Comparison of ENCODE assay signal across 9 mouse cellular contexts in the genomic region with DNA sequence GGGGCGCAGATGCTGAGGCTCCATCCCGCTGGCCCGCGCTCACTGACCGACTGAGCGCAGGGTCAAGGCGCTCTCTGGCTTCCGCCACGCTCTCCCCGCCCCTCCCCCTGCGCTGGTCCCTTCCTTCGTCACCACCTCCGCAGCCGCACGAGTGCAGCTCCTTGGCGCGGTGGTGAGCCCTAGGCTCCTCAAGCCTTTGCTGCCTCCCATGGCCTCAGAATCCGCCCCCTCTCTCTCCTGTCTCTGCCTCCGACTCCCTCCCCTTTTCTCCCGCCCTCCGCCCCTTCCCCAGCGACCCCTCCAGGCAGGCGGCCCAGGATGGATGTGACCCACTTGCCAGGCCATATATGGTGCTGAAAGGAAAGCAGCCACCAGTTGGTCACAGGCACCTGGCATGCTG. TPM values are rescaled to one million over a fixed set of nuclear protein-coding genes. Genes with fewer than 3 reads are reported as not detected.
DNase-seq lines count a peak whose midpoint lies in the region; ATAC-seq and TF ChIP-seq lines count a peak whose summit lies in the region.
"Not testable (repeated sequence)": the region's sequence is repeated elsewhere in the genome, so short reads cannot be mapped to it uniquely, and the experiment has no call there.
"Had no signal": no experiment of that assay in that cellular context is flagged by ENCODE, and none has a peak within 500 bp of the region (broad histone marks: within the 10 kb centered on the region; RNA-seq: fewer than 3 reads in every experiment).

A gene (minus strand): TSS at position 111 of the 400 bp plus-strand sequence.

- ATAC-seq in hindbrain, embryonic 11.5 days (ENCODE audit: low FRiP score); liver, embryonic 13.5 days (ENCODE audit: low read depth): not testable (repeated sequence)

- 0 out of 2 replicates have a peak within 1 kb of the TSS, but pooled peaks have one; percentile 23 for H3K9ac ChIP-seq in hindbrain, embryonic 11.5 days (ENCODE audit: low read depth, low read length)
- H3K9ac ChIP-seq in liver, embryonic 13.5 days: not testable (repeated sequence)

- TF ChIP-seq CTCF in gastrocnemius, adult 2 months (IDR thresholded peaks at IDR 0.05): not testable (repeated sequence)

- peak within 1 kb of the TSS; percentile 69 for H3K4me2 ChIP-seq in hindbrain, embryonic 11.5 days (replicated peaks; ENCODE audit: low read depth, low read length)
- peak within 1 kb of the TSS; percentile 51 for H3K4me2 ChIP-seq in liver, embryonic 13.5 days

- WGBS in hindbrain, embryonic 11.5 days: 9% methylated on average over 8 of the region's 23 CpGs
- WGBS in liver, embryonic 13.5 days (ENCODE audit: insufficient replicate concordance): 4% methylated on average over 13 of the region's 23 CpGs

- peak within 1 kb of the TSS; percentile 69 for H3K4me3 ChIP-seq in gastrocnemius, adult 2 months
- H3K4me3 ChIP-seq in hindbrain, embryonic 11.5 days (ENCODE audit: low read depth, low read length): peak within 1 kb of the TSS; percentile 38
- peak within 1 kb of the TSS; percentile 28 for H3K4me3 ChIP-seq in liver, embryonic 13.5 days (replicated peaks)

- DNase-seq in adrenal gland, adult (ENCODE audit: inconsistent age in 2 of 2, low spot score in 1 of 2): peak; percentile 29 to 58
- DNase-seq in embryo, embryonic 10 days (ENCODE audit: low spot score): peak; percentile 21
- DNase-seq in gastrocnemius, adult 2 months: peak; percentile 26
- peak; percentile 39 for DNase-seq in hindbrain, embryonic 11.5 days (ENCODE audit: low spot score)
- peak; percentile 5 to 54 for DNase-seq in kidney, postnatal 36 days
- DNase-seq in liver, embryonic 13.5 days: not testable (repeated sequence)
- DNase-seq in neural tube, embryonic 10.5 days (ENCODE audit: extremely low spot score, low spot score): peak; percentile 47
- peak; percentile 41 for DNase-seq in testis, postnatal 10 days (ENCODE audit: low spot score)

- intact Hi-C loops in gastrocnemius, adult 2 months (cut with DNase I): not testable (repeated sequence)

- H3K36me3 ChIP-seq in hindbrain, embryonic 11.5 days (ENCODE audit: control insufficient read depth, insufficient read depth, low read length); liver, embryonic 13.5 days: not testable (repeated sequence)

- not testable (repeated sequence) for H3K9me3 ChIP-seq in hindbrain, embryonic 11.5 days (ENCODE audit: control insufficient read depth, low read length); liver, embryonic 13.5 days (replicated peaks)

- H3K27me3 ChIP-seq in hindbrain, embryonic 11.5 days (ENCODE audit: control insufficient read depth, insufficient read depth, low read length); liver, embryonic 13.5 days: not testable (repeated sequence)

- H3K4me1 ChIP-seq in hindbrain, embryonic 11.5 days (replicated peaks; ENCODE audit: control insufficient read depth, insufficient read depth, low read length); liver, embryonic 13.5 days (replicated peaks): not testable (repeated sequence)

- H3K27ac ChIP-seq in gastrocnemius, adult 2 months: peak within 1 kb of the TSS; percentile 56; the same call in 1 of the 2 replicates
- H3K27ac ChIP-seq in hindbrain, embryonic 11.5 days (ENCODE audit: low read depth, low read length); liver, embryonic 13.5 days: not testable (repeated sequence)

RNA-seq across cellular contexts. Expression of the gene that starts here (rescaled TPM):
- total RNA-seq in gastrocnemius, adult 2 months (2021): under 1 TPM in 1 of 2 experiments, not detected in 1; 0.20 TPM
- polyA plus RNA-seq in hindbrain, embryonic 11.5 days (2014; fragmentation: Nextera tagmentation; extraction: Ambion mirVana): 0.57 and 1.3 TPM in 2 replicates
- not detected in 2 replicates for polyA plus RNA-seq in liver, embryonic 13.5 days (2015; fragmentation: Nextera tagmentation; extraction: Ambion mirVana)
- total RNA-seq: G1E had no signal
- polyA plus RNA-seq: G1E had no signal

Comparison
In these comparisons a context has a peak if more than half of its experiments do, and no peak if none do; other contexts are left out.
1. Peak in DNase-seq, H3K4me3 ChIP-seq and H3K27ac ChIP-seq in gastrocnemius, adult 2 months; RNA of the gene not detected or under 1 TPM.